ENCODE assay signal across 25 mouse cellular contexts in the genomic region with DNA sequence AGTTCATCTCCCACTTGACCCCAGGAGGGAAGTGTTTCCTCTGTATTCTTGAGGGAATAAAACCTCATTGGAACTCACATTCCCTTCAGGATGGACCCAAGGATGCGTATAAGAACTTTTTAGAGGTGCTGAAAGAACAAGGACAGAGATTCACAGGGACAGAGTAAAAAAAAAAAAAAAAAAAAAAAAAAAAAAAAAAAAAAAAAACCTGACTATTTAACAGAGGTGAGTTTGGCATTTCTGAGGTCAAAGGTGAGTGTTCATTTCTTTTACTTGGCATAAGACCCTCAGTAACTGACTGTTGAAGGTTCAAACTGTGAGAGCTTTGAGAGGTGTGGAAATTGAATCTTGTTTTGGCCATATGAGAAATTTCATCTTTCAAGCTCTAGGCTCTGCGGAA. TPM values are rescaled to one million over a fixed set of nuclear protein-coding genes. Genes with fewer than 3 reads are reported as not detected.
"Had no signal": no experiment of that assay in that cellular context is flagged by ENCODE, and none has a peak within 500 bp of the region (broad histone marks: within the 10 kb centered on the region; RNA-seq: fewer than 3 reads in every experiment).

No protein-coding gene starts in this region.

- H3K9me3 ChIP-seq: neural tube, embryonic 12.5 days; neural tube, embryonic 13.5 days; neural tube, embryonic 15.5 days; stomach, embryonic 15.5 days had no signal

- H3K9ac ChIP-seq: neural tube, embryonic 12.5 days; neural tube, embryonic 13.5 days; neural tube, embryonic 15.5 days; stomach, embryonic 15.5 days had no signal

- H3K36me3 ChIP-seq: neural tube, embryonic 12.5 days; neural tube, embryonic 13.5 days; neural tube, embryonic 15.5 days; stomach, embryonic 15.5 days had no signal

- H3K27ac ChIP-seq: neural tube, embryonic 12.5 days; neural tube, embryonic 13.5 days; neural tube, embryonic 15.5 days; stomach, embryonic 15.5 days; stomach, postnatal 0 days had no signal

- H3K4me3 ChIP-seq: neural tube, embryonic 12.5 days; neural tube, embryonic 13.5 days; neural tube, embryonic 15.5 days; stomach, embryonic 15.5 days had no signal

- H3K4me1 ChIP-seq: neural tube, embryonic 12.5 days; neural tube, embryonic 13.5 days; neural tube, embryonic 15.5 days; stomach, embryonic 15.5 days had no signal

- H3K27me3 ChIP-seq: neural tube, embryonic 12.5 days; neural tube, embryonic 13.5 days; neural tube, embryonic 15.5 days; stomach, embryonic 15.5 days had no signal

- DNase-seq: retina, postnatal 1 day; right cerebral cortex, adult 18-20 months; right cerebral cortex, postnatal 14 days; right cerebral cortex, postnatal 25 days; right cerebral cortex, postnatal 4 days; spleen, adult 18-20 months; thymus, adult 18-20 months; thymus, adult 2 months; thymus, postnatal 25 days; thymus, postnatal 36 days; thymus, postnatal 4 days had no signal

- H3K4me2 ChIP-seq: neural tube, embryonic 12.5 days; neural tube, embryonic 13.5 days; neural tube, embryonic 15.5 days; stomach, embryonic 15.5 days had no signal

RNA-seq across cellular contexts. Expression of a gene that starts 6.1 kb away (rescaled TPM):
- total RNA-seq: neutrophil, adult 5-6 weeks had no signal
- polyA plus RNA-seq: neural tube, embryonic 12.5 days; neural tube, embryonic 13.5 days; neural tube, embryonic 14.5 days; neural tube, embryonic 15.5 days; small intestine, adult 2 months; spleen, adult 2 months; stomach, embryonic 14.5 days; stomach, embryonic 15.5 days; stomach, embryonic 16.5 days; stomach, postnatal 0 days; testis, adult 2 months; thymus, adult 2 months; thymus, postnatal 0 days; urinary bladder, adult 2 months had no signal

RNA-seq across cellular contexts. Expression of a gene that starts 18.0 kb away (rescaled TPM):
- total RNA-seq: neutrophil, adult 5-6 weeks had no signal
- polyA plus RNA-seq: neural tube, embryonic 12.5 days; neural tube, embryonic 13.5 days; neural tube, embryonic 14.5 days; neural tube, embryonic 15.5 days; small intestine, adult 2 months; spleen, adult 2 months; stomach, embryonic 14.5 days; stomach, embryonic 15.5 days; stomach, embryonic 16.5 days; stomach, postnatal 0 days; testis, adult 2 months; thymus, postnatal 0 days; urinary bladder, adult 2 months had no signal

RNA-seq across cellular contexts. Expression of a gene that starts 23.3 kb away (rescaled TPM):
- polyA plus RNA-seq: small intestine, adult 2 months had no signal

RNA-seq across cellular contexts. Expression of a gene that starts 28.3 kb away (rescaled TPM):
- total RNA-seq: neutrophil, adult 5-6 weeks had no signal
- polyA plus RNA-seq: neural tube, embryonic 12.5 days; neural tube, embryonic 13.5 days; neural tube, embryonic 14.5 days; neural tube, embryonic 15.5 days; small intestine, adult 2 months; spleen, adult 2 months; stomach, embryonic 14.5 days; stomach, embryonic 15.5 days; stomach, embryonic 16.5 days; stomach, postnatal 0 days; testis, adult 2 months; thymus, adult 2 months; thymus, postnatal 0 days; urinary bladder, adult 2 months had no signal

RNA-seq across cellular contexts. Expression of a gene that starts 52.6 kb away (rescaled TPM):
- total RNA-seq: neutrophil, adult 5-6 weeks had no signal
- polyA plus RNA-seq: neural tube, embryonic 12.5 days; neural tube, embryonic 13.5 days; neural tube, embryonic 14.5 days; neural tube, embryonic 15.5 days; small intestine, adult 2 months; spleen, adult 2 months; stomach, embryonic 14.5 days; stomach, embryonic 15.5 days; stomach, embryonic 16.5 days; stomach, postnatal 0 days; testis, adult 2 months; thymus, adult 2 months; thymus, postnatal 0 days; urinary bladder, adult 2 months had no signal
